Mouse (Mus musculus) midbrain, postnatal 0 days (tissue): ENCODE data around the gene Trhr2. TPM values are rescaled to one million over a fixed set of nuclear protein-coding genes. Genes with fewer than 3 reads are reported as not detected.

Experiments used
- ATAC-seq: fragments of 200-750 bp; cut with Nextera tagmentation; 2 replicates; pipeline ENCODE4 v1.8.0; 2017; ENCODE audit warnings: moderate number of reproducible peaks, mild to moderate bottlenecking, moderate TSS enrichment, moderate library complexity; ENCODE audit not compliant: low FRiP score
- DNase-seq: peaks from one replicate; pipeline ENCODE4 v3.0.0-alpha.2; 2015; ENCODE audit warnings: low spot score
- H3K27ac ChIP-seq: fragments of 300-500 bp; sonication (generic); 2 replicates; pipeline ENCODE4 v1.5.1; 2014; ENCODE audit warnings: low read depth, mild to moderate bottlenecking, low read length, mixed read lengths
- H3K27me3 ChIP-seq: fragments of 300-500 bp; sonication (generic); 2 replicates; pipeline ENCODE4 v1.6.1; 2014; ENCODE audit warnings: low read length, control low read depth, mixed read lengths; ENCODE audit not compliant: insufficient read depth
- H3K36me3 ChIP-seq: fragments of 300-500 bp; sonication (generic); 2 replicates; pipeline ENCODE4 v1.6.1; 2014; ENCODE audit warnings: low read length, control low read depth, mixed read lengths; ENCODE audit not compliant: insufficient read depth
- H3K4me1 ChIP-seq: fragments of 300-500 bp; sonication (generic); 2 replicates; pipeline ENCODE4 v1.6.1; 2014; ENCODE audit warnings: mild to moderate bottlenecking, control low read depth, antibody characterized with exemption, low read length, mixed read lengths; ENCODE audit not compliant: insufficient read depth
- H3K4me2 ChIP-seq: fragments of 300-500 bp; sonication (generic); 2 replicates; pipeline ENCODE4 v1.6.1; 2014; ENCODE audit warnings: low read depth, mild to moderate bottlenecking, low read length, mixed read lengths; ENCODE audit not compliant: poor library complexity, severe bottlenecking
- H3K4me3 ChIP-seq: fragments of 300-500 bp; sonication (generic); 2 replicates; pipeline ENCODE4 v1.5.1; 2014; ENCODE audit warnings: low read depth, mild to moderate bottlenecking, low read length, moderate library complexity
- H3K9ac ChIP-seq: fragments of 300-500 bp; sonication (generic); replicated peaks from 2 replicates; pipeline ENCODE4 v1.6.1; 2014; ENCODE audit warnings: mild to moderate bottlenecking, low read length, moderate library complexity, mixed read lengths; ENCODE audit not compliant: poor library complexity, severe bottlenecking
- H3K9me3 ChIP-seq: fragments of 300-500 bp; sonication (generic); 2 replicates; pipeline ENCODE4 v1.6.1; 2016; ENCODE audit warnings: low read length, control low read depth
- CTCF ChIP-seq: IDR thresholded peaks from 2 replicates; pipeline ENCODE4 v1.5.1; 2016; ENCODE audit warnings: antibody characterized with exemption, mild to moderate bottlenecking
- WGBS: fragments of 180-500 bp; shearing (Covaris S2); extraction: QIAGEN DNeasy Blood & Tissue Kit; methylation state at CpG from one replicate; pipeline ENCODE4 v1.1.7; 2014; 5-methylcytosine and 5-hydroxymethylcytosine counted together
- polyA plus RNA-seq: library from polyadenylated mRNA; unstranded; fragments of >200 nt; fragmentation: Nextera tagmentation; extraction: Ambion mirVana; gene quantifications from 2 replicates; pipeline ENCODE4 v1.2.1, GENCODE M21; 2015
- total RNA-seq: library from RNA; depleted of rRNA; stranded (reverse); fragments of >200 nt; gene quantifications from 2 replicates; pipeline ENCODE4 v1.2.3, GENCODE M21; 2014

Gene Trhr2
- total and polyA plus RNA-seq, 2 experiments from 2014 or later, result 0.15 to 0.93 TPM

DNA sequence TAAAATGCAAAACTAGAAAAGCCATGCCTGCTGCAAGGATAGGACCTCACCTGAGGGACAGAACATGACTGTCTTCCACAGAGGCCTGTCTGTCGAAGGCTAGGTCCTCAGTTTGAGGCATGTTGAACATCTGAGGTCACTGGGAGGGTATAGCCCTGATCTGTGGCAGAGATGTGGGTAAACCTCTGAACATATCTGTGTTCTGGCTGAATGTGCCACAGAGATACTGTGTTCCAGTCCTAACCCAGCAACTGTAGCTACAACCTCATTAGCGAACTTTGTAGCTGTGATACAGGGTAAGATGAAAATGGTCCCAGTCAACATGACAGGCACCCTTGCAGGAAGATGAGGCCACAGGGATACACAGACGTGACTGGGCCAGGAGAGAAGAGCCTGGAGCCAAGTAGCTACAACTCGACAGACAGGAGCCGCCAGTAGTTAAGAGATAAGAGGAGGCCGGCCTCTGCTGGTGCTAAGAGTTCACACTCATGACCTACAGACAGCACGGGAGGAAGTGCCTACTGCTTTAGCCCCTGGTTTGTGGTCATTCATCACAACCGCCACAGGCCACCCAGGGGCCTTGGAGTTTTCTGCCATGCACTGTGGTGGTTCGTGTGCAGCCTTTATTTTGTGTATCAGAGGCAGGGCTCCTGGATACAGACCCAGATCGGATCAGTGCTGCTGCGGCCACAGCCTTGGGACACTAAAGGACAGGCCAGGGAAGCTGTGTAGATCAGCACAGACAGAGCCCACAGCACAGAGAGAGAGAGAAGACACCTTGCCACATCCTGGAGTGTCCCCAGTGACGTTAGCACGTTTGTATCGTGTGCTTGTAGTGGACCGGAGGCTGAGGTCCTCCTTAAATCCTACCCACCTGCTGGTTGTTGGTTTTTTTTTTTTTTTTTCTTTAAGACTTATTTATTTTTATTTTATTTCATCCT is 10.9 kb downstream of the Trhr2 start:
- WGBS, result 42% methylated on average over 15 of the region's 15 CpGs
- Histone ChIP-seq H3K36me3 (no peaks in the 10 kb centered on the region), H3K4me3 (no peak overlapping the region), H3K27ac (no peak overlapping the region), H3K9ac (no peak overlapping the region), H3K4me2 (no peak overlapping the region), H3K9me3 (no peaks in the 10 kb centered on the region), H3K27me3 (no peaks in the 10 kb centered on the region), H3K4me1 (0 out of 2 replicates have a peak, but pooled peaks cover 3% of the 10 kb centered on the region)
- no peak for TF ChIP-seq CTCF
- no peak for ATAC-seq
- no peak for DNase-seq

DNA sequence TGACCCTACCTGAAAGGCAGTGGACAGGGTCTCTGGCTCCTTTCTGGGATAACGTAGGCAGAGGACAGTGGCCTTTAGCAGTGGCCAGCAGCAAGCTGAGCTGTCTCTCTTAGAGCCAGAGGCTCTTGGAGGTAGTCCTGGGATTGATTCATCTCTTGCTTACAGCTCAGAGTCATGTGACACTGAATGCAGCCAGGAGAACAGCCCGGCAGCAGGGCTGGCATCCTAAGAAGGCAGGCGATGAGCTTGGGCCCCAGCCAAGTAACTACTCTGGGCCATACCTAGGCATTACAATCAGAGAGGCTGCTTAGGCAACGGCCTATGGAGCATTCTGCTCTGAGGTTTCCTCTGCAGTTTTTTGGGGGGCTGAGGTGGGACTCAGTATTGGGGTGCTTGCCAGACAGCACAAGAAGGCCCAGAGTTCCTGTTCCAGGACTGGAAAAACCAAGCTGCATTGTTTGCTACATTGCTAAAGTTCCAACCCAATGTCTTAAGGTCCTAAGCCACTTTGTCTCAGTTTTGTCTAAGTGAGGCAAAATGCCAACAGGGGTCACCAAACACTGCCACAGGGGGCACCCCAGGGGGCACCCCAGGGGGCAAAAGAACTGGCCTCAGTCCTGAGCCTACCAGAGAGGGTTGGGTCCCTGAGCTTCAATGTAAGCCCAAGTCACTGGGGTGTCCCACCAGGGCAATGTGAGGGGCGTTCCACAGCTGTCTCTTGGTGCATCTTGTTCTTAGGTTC is 12.6 kb downstream of the Trhr2 start:
- Histone ChIP-seq H3K9me3 (no peaks in the 10 kb centered on the region), H3K9ac (no peak overlapping the region), H3K36me3 (no peaks in the 10 kb centered on the region), H3K4me2 (no peak overlapping the region), H3K27ac (no peak overlapping the region), H3K4me3 (no peak overlapping the region), H3K4me1 (0 out of 2 replicates have a peak, but pooled peaks cover 5% of the 10 kb centered on the region), H3K27me3 (no peaks in the 10 kb centered on the region)
- no peak for ATAC-seq
- WGBS, result 55% methylated on average over 5 of the region's 5 CpGs
- DNase-seq, result peak; percentile 83
- no peak for TF ChIP-seq CTCF

- Histone ChIP-seq H3K9me3 (no peaks in the 10 kb centered on the region), H3K27me3 (no peaks in the 10 kb centered on the region; the same call in 1 of the 2 replicates), H3K9ac (no peak overlapping the region), H3K36me3 (no peaks in the 10 kb centered on the region), H3K4me2 (no peak overlapping the region), H3K4me3 (no peak overlapping the region), H3K4me1 (0 out of 2 replicates have a peak, but pooled peaks cover 5% of the 10 kb centered on the region), H3K27ac (no peak overlapping the region)
- whole genome bisulfite sequencing, result 63% methylated on average over 12 of the region's 12 CpGs
- DNase-seq (no peak), ATAC-seq (no peak)
- TF ChIP-seq CTCF, result no peak
Observed at GRCm38 (mm10) chr8:122345181-122346095, 15.1 kb downstream of the Trhr2 start.

- Histone ChIP-seq H3K4me1 (0 out of 2 replicates have a peak, but pooled peaks cover 5% of the 10 kb centered on the region), H3K9me3 (no peaks in the 10 kb centered on the region), H3K36me3 (no peaks in the 10 kb centered on the region), H3K4me3 (no peak overlapping the region), H3K4me2 (peak overlapping the region; percentile 39), H3K9ac (no peak overlapping the region), H3K27ac (no peak overlapping the region), H3K27me3 (no peaks in the 10 kb centered on the region; the same call in 1 of the 2 replicates)
- WGBS, result 0% methylated on average over 2 of the region's 5 CpGs
- DNase-seq (no peak), ATAC-seq (no peak)
- TF ChIP-seq CTCF, result no peak
Observed at GRCm38 (mm10) chr8:122344219-122344618, 16.3 kb downstream of the Trhr2 start.

DNA sequence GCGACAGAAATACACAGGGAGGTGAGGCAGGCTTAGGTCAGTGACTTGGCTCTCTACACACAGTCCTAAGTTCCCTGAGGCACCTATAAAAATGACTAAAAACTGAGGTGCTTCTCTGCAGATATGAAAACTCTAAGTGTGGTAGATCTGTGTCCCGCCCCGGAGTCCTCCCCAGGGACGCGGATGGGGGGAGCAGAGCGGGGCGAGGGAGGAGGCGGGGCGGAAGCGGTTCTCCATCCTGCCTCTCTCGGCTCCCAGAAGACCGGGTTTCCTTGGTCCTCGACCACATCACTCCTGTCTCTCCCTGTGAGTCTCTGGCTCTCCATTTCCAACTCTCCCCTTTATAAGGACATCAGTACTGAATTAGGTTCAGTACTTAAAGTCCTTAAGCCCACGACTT is 16.8 kb downstream of the Trhr2 start:
- no peak for ATAC-seq
- peak overlapping the region; percentile 39 for H3K4me2 ChIP-seq
- H3K4me1 ChIP-seq, result 0 out of 2 replicates have a peak, but pooled peaks cover 5% of the 10 kb centered on the region
- DNase-seq, result no peak
- no peak overlapping the region for H3K27ac ChIP-seq
- H3K9ac ChIP-seq, result no peak overlapping the region
- peak overlapping the region; percentile 19; the same call in 1 of the 2 replicates for H3K4me3 ChIP-seq
- 1% methylated on average over 10 of the region's 14 CpGs for WGBS
- peaks cover under 1% of the 10 kb centered on the region; the same call in 1 of the 2 replicates for H3K27me3 ChIP-seq
- H3K36me3 ChIP-seq, result no peaks in the 10 kb centered on the region
- no peak for TF ChIP-seq CTCF
- H3K9me3 ChIP-seq, result no peaks in the 10 kb centered on the region
